Mouse (Mus musculus): ENCODE results near the gene Adam11.

DNA sequence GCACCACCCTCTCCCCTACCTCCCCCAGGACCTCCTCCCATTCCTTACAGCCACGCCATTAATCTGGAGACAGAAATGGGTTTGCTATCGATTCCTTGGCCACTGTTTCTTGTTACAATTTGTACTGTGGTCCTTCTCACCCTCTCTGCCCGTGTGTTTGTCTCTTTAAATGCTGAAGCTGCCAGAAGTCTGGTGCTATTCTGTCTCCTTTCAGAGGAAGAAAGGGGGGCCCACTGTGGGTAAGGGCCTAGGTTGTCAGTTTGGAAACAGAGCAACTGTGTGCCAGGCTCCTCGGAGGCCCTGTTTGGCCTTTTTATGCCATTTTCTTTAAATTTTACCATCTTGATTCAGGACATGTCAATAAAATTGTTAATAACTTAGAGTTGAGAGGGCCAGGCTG lies 6.8 kb upstream of the Adam11 start:
- TF ChIP-seq CTCF (IDR thresholded peaks at IDR 0.05; ENCODE audit: extremely low read depth, insufficient read depth, insufficient read length, insufficient replicate concordance) (no peak), POLR2A (IDR thresholded peaks at IDR 0.05; ENCODE audit: low read depth, low read length) (no peak)
